Mouse (Mus musculus) cerebellum, postnatal 14 days (tissue): ENCODE results near the gene Calm1.
A peak's percentile ranks its signal among the peaks of the same experiment; 100 is the strongest.

Source experiments
- DNase-seq, 2 experiments: peaks; one replicate each; pipeline ENCODE4 v3.0.0; 2021; ENCODE audit warnings: mixed read lengths in 2 of 2

Gene Calm1

GRCm38 (mm10) chr12:100226073-100226472 lies 26.8 kb downstream of the Calm1 start:
- no peak for DNase-seq

- DNase-seq, result no peak
These were observed 27.4 kb downstream of the Calm1 start for GRCm38 (mm10) chr12:100226621-100227020.

GRCm38 (mm10) chr12:100228041-100228725 lies 28.9 kb downstream of the Calm1 start:
- no peak for DNase-seq

GRCm38 (mm10) chr12:100234201-100234600 lies 35.0 kb downstream of the Calm1 start:
- no peak for DNase-seq

- peak in 1 of 2 experiments; percentile 47 for DNase-seq
These were observed 35.7 kb downstream of the Calm1 start for GRCm38 (mm10) chr12:100234919-100235318.

- no peak for DNase-seq
These were observed 36.2 kb downstream of the Calm1 start for GRCm38 (mm10) chr12:100235423-100235822.

GRCm38 (mm10) chr12:100239404-100239803 lies 40.2 kb downstream of the Calm1 start:
- DNase-seq, result no peak

GRCm38 (mm10) chr12:100239807-100240206 lies 40.6 kb downstream of the Calm1 start:
- peak in 1 of 2 experiments; percentile 59 for DNase-seq

GRCm38 (mm10) chr12:100241911-100242796 lies 42.9 kb downstream of the Calm1 start:
- DNase-seq, result peak; percentile 78 to 85

GRCm38 (mm10) chr12:100244580-100244979 lies 45.3 kb downstream of the Calm1 start:
- peak; percentile 54 to 56 for DNase-seq

GRCm38 (mm10) chr12:100249170-100249569 lies 49.9 kb downstream of the Calm1 start:
- no peak for DNase-seq

- DNase-seq, result no peak
These were observed 55.2 kb downstream of the Calm1 start for GRCm38 (mm10) chr12:100254471-100254870.

GRCm38 (mm10) chr12:100255441-100255949 lies 56.3 kb downstream of the Calm1 start:
- DNase-seq, result no peak

GRCm38 (mm10) chr12:100257779-100258178 lies 58.5 kb downstream of the Calm1 start:
- no peak for DNase-seq
